Mouse (Mus musculus): ENCODE results near the gene Acot6.

DNA sequence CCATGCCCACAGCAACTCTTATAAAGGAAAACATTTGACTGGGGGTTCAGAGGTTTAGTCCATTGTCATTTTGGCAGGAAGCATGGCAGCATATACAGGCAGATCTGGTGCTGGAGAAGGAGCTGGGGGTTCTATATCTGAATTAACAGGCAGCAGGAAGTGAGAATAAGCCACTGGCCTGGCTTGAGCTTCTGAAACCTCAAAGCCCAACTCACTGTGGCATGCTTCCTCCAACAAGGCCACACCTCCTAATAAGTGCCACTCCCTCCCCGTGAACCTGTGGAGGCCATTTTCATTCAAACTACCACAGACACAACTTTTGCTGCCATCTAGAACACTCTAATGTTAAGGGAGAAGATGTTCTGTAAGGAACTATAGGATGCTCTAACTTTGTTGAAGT, 7.2 kb downstream of the Acot6 start:
- TF ChIP-seq POLR2A (IDR thresholded peaks at IDR 0.05; ENCODE audit: borderline replicate concordance, insufficient read depth, low read length) (no peak), CTCF (IDR thresholded peaks at IDR 0.05; ENCODE audit: borderline replicate concordance, insufficient read depth, low read depth, low read length) (no peak)

All from cerebellum, adult 2 months (tissue).